In the genomic region with DNA sequence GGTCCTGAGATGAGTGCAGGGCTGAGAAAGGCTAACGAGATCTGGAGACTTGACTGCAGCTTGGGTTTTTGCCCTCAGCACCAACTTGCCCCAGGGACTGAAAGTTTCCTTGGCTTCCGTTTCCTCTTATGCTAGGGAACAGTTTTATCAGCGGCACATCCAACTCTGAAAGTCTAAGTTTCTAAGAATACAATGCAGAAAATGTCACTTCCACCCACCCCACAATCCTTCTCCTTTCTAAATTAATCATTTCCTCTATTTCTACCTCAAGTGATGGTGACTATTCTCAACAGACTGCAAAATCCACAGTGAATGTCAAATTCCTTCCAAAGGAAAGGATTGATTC, we compare ENCODE assay signal across 23 mouse cellular contexts. TPM values are rescaled to one million over a fixed set of nuclear protein-coding genes. Genes with fewer than 3 reads are reported as not detected.
DNase-seq lines count a peak whose midpoint lies in the region; ATAC-seq and TF ChIP-seq lines count a peak whose summit lies in the region.
"Had no signal": no experiment of that assay in that cellular context is flagged by ENCODE, and none has a peak within 500 bp of the region (broad histone marks: within the 10 kb centered on the region; RNA-seq: fewer than 3 reads in every experiment).

No protein-coding gene starts in this region.

- peak; percentile 14; the same call in 1 of the 2 replicates for TF ChIP-seq POLR2A in CH12.LX (IDR thresholded peaks at IDR 0.05; ENCODE audit: low read depth, low read length)

- H3K4me1 ChIP-seq in CH12.LX (ENCODE audit: control insufficient read depth in 1 of 2, insufficient read depth in 2 of 2) = peaks cover 23 to 43% of the 10 kb centered on the region in 2 experiments
- H3K4me1 ChIP-seq in hindbrain, embryonic 11.5 days (replicated peaks; ENCODE audit: control insufficient read depth, insufficient read depth, low read length) = no peaks in the 10 kb centered on the region
- H3K4me1 ChIP-seq: embryonic facial prominence, embryonic 13.5 days; hindbrain, embryonic 12.5 days; limb, embryonic 15.5 days had no signal

- no peak for TF ChIP-seq RAD21 in CH12.LX (IDR thresholded peaks at IDR 0.05; ENCODE audit: low read depth, low read length)

- H3K36me3 ChIP-seq in CH12.LX (replicated peaks in 1 of 2; ENCODE audit: control insufficient read depth in 1 of 2, insufficient read depth in 1 of 2, low read length in 1 of 2) (no peaks in the 10 kb centered on the region), macrophage (ENCODE audit: inconsistent target) (no peaks in the 10 kb centered on the region)
- H3K36me3 ChIP-seq in hindbrain, embryonic 11.5 days (ENCODE audit: control insufficient read depth, insufficient read depth, low read length) = no peaks in the 10 kb centered on the region
- H3K36me3 ChIP-seq: embryonic facial prominence, embryonic 13.5 days; hindbrain, embryonic 12.5 days; limb, embryonic 15.5 days had no signal

- H3K9ac ChIP-seq in CH12.LX (ENCODE audit: insufficient read depth, low read depth) = no peak overlapping the region
- H3K9ac ChIP-seq in hindbrain, embryonic 11.5 days (ENCODE audit: low read depth, low read length) = no peak overlapping the region
- H3K9ac ChIP-seq: embryonic facial prominence, embryonic 13.5 days; forebrain, postnatal 0 days; hindbrain, embryonic 12.5 days; limb, embryonic 15.5 days had no signal

- 0% methylated on average over 3 of the region's 3 CpGs for WGBS in macrophage (ENCODE audit: missing documents)
- 83% methylated on average over 3 of the region's 3 CpGs for WGBS in hindbrain, embryonic 11.5 days

- no peak for DNase-seq in layer of hippocampus, adult 2 months (ENCODE audit: low spot score in 2 of 2)
- DNase-seq in layer of hippocampus, adult 8-10 months (ENCODE audit: low spot score in 2 of 2) = no peak
- DNase-seq in CH12.LX (ENCODE audit: extremely low read depth) = peak; percentile 58
- DNase-seq in brain, adult 2 months (ENCODE audit: low read depth, low spot score) = peak; percentile 76
- DNase-seq in hindbrain, embryonic 11.5 days (ENCODE audit: low spot score) = no peak
- DNase-seq in adrenal gland, postnatal 4 days (ENCODE audit: low spot score in 2 of 2) = no peak
- DNase-seq: cerebellum, adult 11-12 months; forebrain, postnatal 0 days; gastrocnemius, postnatal 25 days; kidney, adult 8-10 months; kidney, postnatal 4 days; lung, adult 18-20 months; lung, postnatal 4 days; midbrain, embryonic 14.5 days; retina, postnatal 1 day; spleen, adult 18-20 months; thymus, postnatal 36 days had no signal

- H3K79me2 ChIP-seq in CH12.LX (replicated peaks; ENCODE audit: control insufficient read depth, extremely low read depth, insufficient read depth, poor library complexity, severe bottlenecking) = no peaks in the 10 kb centered on the region
- no peaks in the 10 kb centered on the region for H3K79me2 ChIP-seq in macrophage (ENCODE audit: inconsistent target)

- ATAC-seq in hindbrain, embryonic 11.5 days (ENCODE audit: low FRiP score) = no peak
- ATAC-seq: forebrain, postnatal 0 days; inflammation-experienced regulatory T-cells, adult 6 months had no signal

- no peak overlapping the region for H3K4me2 ChIP-seq in CH12.LX (ENCODE audit: insufficient read depth, low read depth, poor library complexity, severe bottlenecking)
- H3K4me2 ChIP-seq in hindbrain, embryonic 11.5 days (replicated peaks; ENCODE audit: low read depth, low read length) = no peak overlapping the region
- H3K4me2 ChIP-seq: embryonic facial prominence, embryonic 13.5 days; hindbrain, embryonic 12.5 days; limb, embryonic 15.5 days had no signal

- peak; percentile 59 for TF ChIP-seq EP300 in CH12.LX (IDR thresholded peaks at IDR 0.05; ENCODE audit: low read length)

- H3K27ac ChIP-seq in layer of hippocampus, adult 2 months = peak overlapping the region; percentile 77
- peak overlapping the region; percentile 81 for H3K27ac ChIP-seq in CH12.LX (ENCODE audit: insufficient read depth, low read depth)
- H3K27ac ChIP-seq in macrophage = peak overlapping the region; percentile 59
- H3K27ac ChIP-seq in hindbrain, embryonic 11.5 days (ENCODE audit: low read depth, low read length) = no peak overlapping the region
- H3K27ac ChIP-seq: embryonic facial prominence, embryonic 13.5 days; hindbrain, embryonic 12.5 days; limb, embryonic 15.5 days had no signal

- peaks cover 3% of the 10 kb centered on the region for H3K9me3 ChIP-seq in CH12.LX (replicated peaks; ENCODE audit: low read length)
- no peaks in the 10 kb centered on the region for H3K9me3 ChIP-seq in hindbrain, embryonic 11.5 days (ENCODE audit: control insufficient read depth, low read length)
- H3K9me3 ChIP-seq: embryonic facial prominence, embryonic 13.5 days; G1E; hindbrain, embryonic 12.5 days; limb, embryonic 15.5 days had no signal

- no peak overlapping the region for H3K4me3 ChIP-seq in layer of hippocampus, adult 2 months
- no peak overlapping the region for H3K4me3 ChIP-seq in CH12.LX (replicated peaks in 1 of 3; ENCODE audit: low read depth in 2 of 3, low read length in 2 of 3, poor library complexity in 1 of 3)
- H3K4me3 ChIP-seq in macrophage (ENCODE audit: inconsistent target) = no peak overlapping the region
- H3K4me3 ChIP-seq in hindbrain, embryonic 11.5 days (ENCODE audit: low read depth, low read length) = no peak overlapping the region
- H3K4me3 ChIP-seq: embryonic facial prominence, embryonic 13.5 days; hindbrain, embryonic 12.5 days; limb, embryonic 15.5 days had no signal

- no peaks in the 10 kb centered on the region for H3K27me3 ChIP-seq in CH12.LX (replicated peaks)
- H3K27me3 ChIP-seq in hindbrain, embryonic 11.5 days (ENCODE audit: control insufficient read depth, insufficient read depth, low read length) = no peaks in the 10 kb centered on the region
- H3K27me3 ChIP-seq: embryonic facial prominence, embryonic 13.5 days; hindbrain, embryonic 12.5 days; limb, embryonic 15.5 days had no signal

- in situ Hi-C loops in CH12.LX (cut with MboI; ENCODE audit: low pct_ligation_motif_present, low pct_unique_long_range_greater_than_20kb, low sequenced_read_pairs) = loop anchor here (25.0 kb wide), 1 partner anchor 105 kb away; no protein-coding TSS in a partner anchor

- dilution Hi-C loops in CH12.LX (cut with MboI; ENCODE audit: extremely low pct_ligation_motif_present, extremely low pct_unique_long_range_greater_than_20kb, low sequenced_read_pairs) = no loop called here

- no peak for TF ChIP-seq CTCF in layer of hippocampus, adult 2 months (conservative IDR thresholded peaks at IDR 0.05)
- TF ChIP-seq CTCF in CH12.LX (conservative IDR thresholded peaks at IDR 0.05 in 1 of 2, IDR thresholded peaks at IDR 0.05 in 1 of 2; ENCODE audit: low read depth in 2 of 2, low read length in 2 of 2) = no peak

TF ChIP-seq in CH12.LX, 34 proteins besides CTCF, POLR2A, EP300 and RAD21:
- TF ChIP-seq TBP (conservative IDR thresholded peaks at IDR 0.05; ENCODE audit: low read depth, low read length) = 0 out of 2 replicates have a peak, but pooled peaks have one; percentile 23
- 0 out of 2 replicates have a peak, but pooled peaks have one; percentile 40 for TF ChIP-seq IRF4 (IDR thresholded peaks at IDR 0.05; ENCODE audit: low read depth, low read length)
- TF ChIP-seq MYC (IDR thresholded peaks at IDR 0.05; ENCODE audit: low read depth, low read length) = no peak

RNA-seq across cellular contexts. Expression of a gene that starts 59.5 kb away (rescaled TPM):
- 10 to 100 TPM; 33.9 to 34.6 TPM for total RNA-seq in layer of hippocampus, adult 2 months (2021)
- 10 to 100 TPM; 27.1 to 30.4 (median 29.0) TPM for total RNA-seq in layer of hippocampus, adult 8-10 months (2022)
- total RNA-seq in CH12.LX (2012; rRNA removed) (4.1 and 4.5 TPM in 2 replicates), CH12.LX (2014; rRNA removed) (2.6 and 3.2 TPM in 2 replicates)
- polyA plus RNA-seq in CH12.LX (2012; ENCODE audit: insufficient read length, low read depth) (29.2 and 34.6 TPM in 2 replicates), macrophage (2018) (17.3 to 43.9 TPM (median 22.3 TPM) in 3 replicates)
- total RNA-seq in macrophage (2018; cell fraction: chromatin; rRNA removed) = 10 to 100 TPM in 7 of 26 experiments, 1 to 10 TPM in 19; 1.8 to 16.2 (median 6.3) TPM
- total RNA-seq in macrophage (2018; cell fraction: cytosol; rRNA removed) = 10 to 100 TPM; 14.5 to 27.8 (median 22.8) TPM
- 10 to 100 TPM in 21 of 26 experiments, 1 to 10 TPM in 5; 5.3 to 31.5 (median 13.9) TPM for total RNA-seq in macrophage (2018; cell fraction: nucleus; rRNA removed)
- 49.8 and 64.2 TPM in 2 replicates for polyA plus RNA-seq in hindbrain, embryonic 11.5 days (2014; fragmentation: Nextera tagmentation; extraction: Ambion mirVana)
- 10 to 100 TPM; 37.1 to 37.6 TPM for total RNA-seq in adrenal gland, postnatal 4 days (2021)

Comparison
In these comparisons a context has a peak if more than half of its experiments do, and no peak if none do; other contexts are left out.
1. DNase-seq: peak in CH12.LX (single experiment) and brain, adult 2 months (single experiment); none in layer of hippocampus, adult 2 months (0 of 2), layer of hippocampus, adult 8-10 months (0 of 2), hindbrain, embryonic 11.5 days (single experiment) and adrenal gland, postnatal 4 days (0 of 2).
2. RNA of a gene that starts 59.5 kb away (total RNA-seq): 37.1 to 37.6 TPM in adrenal gland, postnatal 4 days, 33.9 to 34.6 TPM in layer of hippocampus, adult 2 months and 27.1 to 30.4 TPM in layer of hippocampus, adult 8-10 months; 2.6 to 4.5 TPM in CH12.LX; every median in the first group is over 4 times any median in the second.